Mouse (Mus musculus) left cerebral cortex, adult 2 months (tissue): ENCODE results near the gene Padi2. TPM values are rescaled to one million over a fixed set of nuclear protein-coding genes. Genes with fewer than 3 reads are reported as not detected.

Source experiments
- DNase-seq, 2 experiments: peaks; one replicate each; pipeline ENCODE4 v3.0.0; 2021 to 2022; ENCODE audit warnings: low spot score in 2 of 2, mixed read lengths in 1 of 2; ENCODE audit errors: extremely low spot score in 1 of 2
- H3K27ac ChIP-seq: fragments of 200-600 bp; 2 replicates; pipeline ENCODE4 v1.8.1; 2022
- H3K4me3 ChIP-seq: fragments of 200-600 bp; 2 replicates; pipeline ENCODE4 v1.8.1; 2022
- CTCF ChIP-seq: fragments of 200-600 bp; IDR thresholded peaks from 2 replicates; pipeline ENCODE4 v1.8.1; 2022; ENCODE audit warnings: antibody characterized with exemption, mild to moderate bottlenecking, moderate library complexity
- intact Hi-C: fragments of 180-260 bp; cut with DNase I; formaldehyde crosslinking; loops from one replicate; pipeline ENCODE4 v1.15.1; 2025
- total RNA-seq, 2 experiments: library from RNA; stranded (reverse); gene quantifications; 2 replicates each; pipeline ENCODE4 v1.2.3; 2021

The Padi2 gene
- total RNA-seq, 2 experiments from 2014 or later, result 10.2 to 11.6 TPM

- intact Hi-C loops, result no loop called here
- H3K27ac ChIP-seq, result no peak overlapping the region
- no peak for TF ChIP-seq CTCF
- no peak overlapping the region for H3K4me3 ChIP-seq
- DNase-seq, result no peak
Measured at GRCm38 (mm10) chr4:140871851-140872685, 34.1 kb upstream of the Padi2 start.

GRCm38 (mm10) chr4:140872686-140872992 lies 33.5 kb upstream of the Padi2 start:
- no peak overlapping the region for H3K4me3 ChIP-seq
- intact Hi-C loops, result no loop called here

GRCm38 (mm10) chr4:140873011-140873410 lies 33.1 kb upstream of the Padi2 start:
- TF ChIP-seq CTCF, result no peak
- DNase-seq, result no peak
- intact Hi-C loops, result no loop called here
- Histone ChIP-seq H3K4me3 (no peak overlapping the region), H3K27ac (no peak overlapping the region)

More at GRCm38 (mm10) chr4:140872686-140872992, 33.5 kb upstream of the Padi2 start:
- no peak overlapping the region for H3K27ac ChIP-seq
- no peak for TF ChIP-seq CTCF
- DNase-seq, result no peak

GRCm38 (mm10) chr4:140876161-140876560 lies 30.0 kb upstream of the Padi2 start:
- intact Hi-C loops, result no loop called here
- H3K27ac ChIP-seq, result no peak overlapping the region
- no peak for TF ChIP-seq CTCF
- H3K4me3 ChIP-seq, result no peak overlapping the region
- DNase-seq, result no peak

- TF ChIP-seq CTCF, result no peak
- Histone ChIP-seq H3K4me3 (no peak overlapping the region), H3K27ac (no peak overlapping the region)
- intact Hi-C loops, result no loop called here
- no peak for DNase-seq
Measured at GRCm38 (mm10) chr4:140876681-140877080, 29.5 kb upstream of the Padi2 start.

- Histone ChIP-seq H3K4me3 (no peak overlapping the region), H3K27ac (no peak overlapping the region)
- DNase-seq, result no peak
- no peak for TF ChIP-seq CTCF
- intact Hi-C loops, result no loop called here
Measured at GRCm38 (mm10) chr4:140877441-140877840, 28.7 kb upstream of the Padi2 start.

- H3K4me3 ChIP-seq, result no peak overlapping the region
- intact Hi-C loops, result no loop called here
- no peak overlapping the region for H3K27ac ChIP-seq
- no peak for DNase-seq
- no peak for TF ChIP-seq CTCF
Measured at GRCm38 (mm10) chr4:140878655-140879054, 27.5 kb upstream of the Padi2 start.

- intact Hi-C loops, result no loop called here
- no peak overlapping the region for H3K4me3 ChIP-seq
- no peak for TF ChIP-seq CTCF
Measured at GRCm38 (mm10) chr4:140879116-140879515, 27.0 kb upstream of the Padi2 start.

GRCm38 (mm10) chr4:140879739-140880138 lies 26.4 kb upstream of the Padi2 start:
- peak in 1 of 2 experiments; percentile 21 for DNase-seq
- Histone ChIP-seq H3K27ac (no peak overlapping the region), H3K4me3 (no peak overlapping the region)
- no peak for TF ChIP-seq CTCF
- intact Hi-C loops, result no loop called here

More at GRCm38 (mm10) chr4:140879116-140879515, 27.0 kb upstream of the Padi2 start:
- DNase-seq, result no peak
- H3K27ac ChIP-seq, result no peak overlapping the region

GRCm38 (mm10) chr4:140880207-140880606 lies 25.9 kb upstream of the Padi2 start:
- no peak for DNase-seq
- intact Hi-C loops, result no loop called here
- TF ChIP-seq CTCF, result no peak

GRCm38 (mm10) chr4:140881026-140881670 lies 25.0 kb upstream of the Padi2 start:
- H3K4me3 ChIP-seq, result no peak overlapping the region
- DNase-seq, result no peak
- no peak for TF ChIP-seq CTCF
- H3K27ac ChIP-seq, result no peak overlapping the region
- intact Hi-C loops, result no loop called here

More at GRCm38 (mm10) chr4:140880207-140880606, 25.9 kb upstream of the Padi2 start:
- Histone ChIP-seq H3K27ac (no peak overlapping the region), H3K4me3 (no peak overlapping the region)

GRCm38 (mm10) chr4:140881771-140882170 lies 24.4 kb upstream of the Padi2 start:
- TF ChIP-seq CTCF, result no peak
- intact Hi-C loops, result no loop called here
- DNase-seq, result no peak
- Histone ChIP-seq H3K27ac (no peak overlapping the region), H3K4me3 (no peak overlapping the region)
